Mouse (Mus musculus) heart, adult 2 months (tissue): Measurements from ENCODE around the gene Lss. TPM values are rescaled to one million over a fixed set of nuclear protein-coding genes. Genes with fewer than 3 reads are reported as not detected.
A peak's percentile ranks its signal among the peaks of the same experiment; 100 is the strongest.

Experiments
- DNase-seq, 2 experiments: peaks; one replicate each; pipeline ENCODE4 v3.0.0; 2021
- H3K27ac ChIP-seq: fragments of 200-600 bp; 2 replicates; pipeline ENCODE4 v1.8.1; 2022
- H3K27me3 ChIP-seq: fragments of 200-500 bp; 2 replicates; pipeline ENCODE4 v1.6.1; 2012; ENCODE audit warnings: mild to moderate bottlenecking, low read length, inconsistent platforms, mixed read lengths; ENCODE audit not compliant: control insufficient read depth, insufficient read depth
- H3K36me3 ChIP-seq: fragments of 200-500 bp; 2 replicates; pipeline ENCODE4 v1.6.1; 2012; ENCODE audit warnings: low read length, inconsistent platforms; ENCODE audit not compliant: control insufficient read depth, insufficient read depth
- H3K4me1 ChIP-seq: fragments of 200-500 bp; 2 replicates; pipeline ENCODE4 v1.6.1; 2011; ENCODE audit warnings: low read length; ENCODE audit not compliant: control insufficient read depth, insufficient read depth
- H3K4me3 ChIP-seq: fragments of 200-600 bp; 2 replicates; pipeline ENCODE4 v1.8.1; 2022
- H3K79me2 ChIP-seq: fragments of 200-500 bp; replicated peaks from 2 replicates; pipeline ENCODE4 v1.6.1; 2012; ENCODE audit warnings: mild to moderate bottlenecking, inconsistent platforms, low read length, moderate library complexity, mixed read lengths; ENCODE audit not compliant: control insufficient read depth, insufficient read depth
- H3K9ac ChIP-seq: fragments of 200-500 bp; 2 replicates; pipeline ENCODE4 v1.6.1; 2012; ENCODE audit warnings: low read depth, mild to moderate bottlenecking, control low read depth, inconsistent platforms, low read length, mixed read lengths
- CTCF ChIP-seq: fragments of 200-600 bp; IDR thresholded peaks from 2 replicates; pipeline ENCODE4 v1.8.1; 2022; ENCODE audit warnings: antibody characterized with exemption, mild to moderate bottlenecking, moderate library complexity
- EP300 ChIP-seq: fragments of 200-500 bp; IDR thresholded peaks from 2 replicates; pipeline ENCODE4 v1.6.1; 2011; ENCODE audit warnings: low read depth, low read length, control low read depth; ENCODE audit not compliant: insufficient read depth
- POLR2A ChIP-seq: fragments of 200-500 bp; IDR thresholded peaks from 2 replicates; pipeline ENCODE4 v1.6.1; 2011; ENCODE audit warnings: mild to moderate bottlenecking, low read depth, low read length, control low read depth; ENCODE audit not compliant: insufficient read depth
- WGBS: fragments of 180-500 bp; shearing (Covaris S2); methylation state at CpG from one replicate; pipeline ENCODE4 v1.1.7; 2018; 5-methylcytosine and 5-hydroxymethylcytosine counted together
- intact Hi-C: fragments of 180-260 bp; cut with DNase I; formaldehyde crosslinking; loops from one replicate; pipeline ENCODE4 v1.15.1; 2025
- polyA plus RNA-seq: library from polyadenylated mRNA; depleted of rRNA; stranded (reverse); fragments of >200 nt; gene quantifications from 2 replicates; pipeline ENCODE4 v1.2.3, GENCODE M21; 2012
- total RNA-seq, 2 experiments: library from RNA; stranded (reverse); gene quantifications; 2 replicates each; pipeline ENCODE4 v1.2.3; 2021

Gene Lss
- total and polyA plus RNA-seq, 3 experiments, result 6.1 to 7.5 (median 6.6) TPM

DNA sequence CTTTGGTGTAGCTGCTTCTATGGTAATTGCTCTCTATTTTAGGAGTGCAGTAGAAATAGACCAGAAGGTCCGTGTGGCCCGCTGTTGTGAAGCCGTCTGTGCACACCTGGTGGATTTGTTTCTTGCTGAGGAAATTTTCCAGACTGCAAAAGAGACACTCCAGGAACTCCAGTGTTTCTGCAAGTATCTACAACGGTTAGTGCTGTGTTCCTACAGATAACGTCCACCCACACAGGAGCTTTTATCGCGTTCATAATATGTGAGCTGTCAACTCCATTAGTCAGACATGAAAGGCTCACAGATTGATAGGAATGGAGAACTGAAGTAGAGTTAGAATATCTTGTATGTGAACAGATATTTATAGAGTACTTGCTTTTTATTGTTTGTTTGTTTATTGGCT, 35.0 kb upstream of the Lss start:
- H3K27ac ChIP-seq, result peak overlapping the region; percentile 36; the same call in 1 of the 2 replicates

DNA sequence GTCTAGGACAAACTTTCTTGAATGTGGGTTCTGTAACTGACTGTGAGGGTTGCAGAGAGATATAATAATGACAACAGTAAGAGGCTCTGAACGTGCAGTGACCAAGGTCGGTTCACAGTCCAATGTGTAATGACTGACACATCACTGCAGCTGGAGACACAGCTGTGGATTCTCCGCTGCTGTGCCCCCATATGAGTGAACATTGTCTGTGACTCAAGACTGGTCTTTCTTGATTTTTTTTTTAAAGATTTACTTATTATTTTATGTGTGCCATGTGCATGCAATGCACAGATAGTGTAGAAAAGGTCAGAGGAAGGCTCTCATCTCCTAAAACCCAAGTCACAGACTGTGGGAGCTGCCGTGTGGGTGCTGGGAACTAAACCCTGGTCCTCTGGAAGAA, 33.9 kb upstream of the Lss start:
- Histone ChIP-seq H3K9ac (no peak overlapping the region), H3K36me3 (no peaks in the 10 kb centered on the region), H3K27me3 (no peaks in the 10 kb centered on the region), H3K4me3 (no peak overlapping the region), H3K79me2 (no peaks in the 10 kb centered on the region), H3K27ac (no peak overlapping the region), H3K4me1 (no peaks in the 10 kb centered on the region)
- 96% methylated on average over 4 of the region's 4 CpGs for WGBS
- DNase-seq, result no peak
- intact Hi-C loops, result no loop called here
- no peak for TF ChIP-seq EP300
- no peak for TF ChIP-seq CTCF
- no peak for TF ChIP-seq POLR2A

More for the DNA sequence above, 35.0 kb upstream of the Lss start:
- Histone ChIP-seq H3K4me1 (no peaks in the 10 kb centered on the region), H3K36me3 (no peaks in the 10 kb centered on the region), H3K79me2 (no peaks in the 10 kb centered on the region), H3K4me3 (no peak overlapping the region), H3K27me3 (no peaks in the 10 kb centered on the region), H3K9ac (no peak overlapping the region)
- TF ChIP-seq CTCF (no peak), EP300 (no peak), POLR2A (no peak)
- no peak for DNase-seq
- 47% methylated on average over 7 of the region's 7 CpGs for WGBS
- intact Hi-C loops, result no loop called here

DNA sequence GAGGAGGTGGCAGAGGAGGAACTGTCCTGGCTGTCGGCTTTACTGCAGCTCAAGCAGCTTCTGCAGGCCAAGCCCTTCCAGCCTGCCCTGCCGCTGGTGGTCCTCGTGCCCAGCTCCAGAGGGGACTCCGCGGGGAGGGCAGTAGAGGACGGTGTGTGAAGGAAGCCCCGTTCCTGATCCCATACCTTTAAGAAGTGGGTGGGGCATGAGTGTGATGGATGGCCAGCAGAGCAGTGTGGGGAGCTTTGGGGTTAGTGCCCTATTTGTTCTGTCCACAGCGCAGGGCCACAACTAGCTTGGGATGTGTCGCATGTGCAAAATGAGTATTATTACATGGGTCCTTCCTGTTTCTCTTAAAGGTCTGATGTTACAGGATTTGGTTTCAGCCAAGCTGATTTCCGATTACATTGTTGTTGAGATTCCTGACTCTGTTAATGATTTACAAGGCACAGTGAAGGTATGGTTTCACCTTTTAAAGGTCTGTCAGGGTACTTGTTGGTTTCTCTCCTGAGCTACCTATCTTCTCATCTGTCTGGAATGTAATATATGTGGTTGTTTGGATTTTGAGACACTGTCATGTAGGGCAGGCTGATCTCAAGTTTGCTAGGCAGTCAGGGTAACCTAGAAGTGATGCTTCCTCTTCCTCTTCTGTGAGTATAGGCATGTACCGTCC, 27.0 kb upstream of the Lss start:
- no peaks in the 10 kb centered on the region for H3K4me1 ChIP-seq
- 89% methylated on average over 11 of the region's 11 CpGs for WGBS
- no peaks in the 10 kb centered on the region for H3K27me3 ChIP-seq
- no peak for TF ChIP-seq POLR2A
- no peak for TF ChIP-seq CTCF
- TF ChIP-seq EP300, result no peak
- no peak overlapping the region for H3K27ac ChIP-seq
- intact Hi-C loops, result no loop called here
- no peaks in the 10 kb centered on the region for H3K36me3 ChIP-seq
- H3K9ac ChIP-seq, result no peak overlapping the region
- no peaks in the 10 kb centered on the region for H3K79me2 ChIP-seq
- DNase-seq, result no peak
- H3K4me3 ChIP-seq, result no peak overlapping the region

DNA sequence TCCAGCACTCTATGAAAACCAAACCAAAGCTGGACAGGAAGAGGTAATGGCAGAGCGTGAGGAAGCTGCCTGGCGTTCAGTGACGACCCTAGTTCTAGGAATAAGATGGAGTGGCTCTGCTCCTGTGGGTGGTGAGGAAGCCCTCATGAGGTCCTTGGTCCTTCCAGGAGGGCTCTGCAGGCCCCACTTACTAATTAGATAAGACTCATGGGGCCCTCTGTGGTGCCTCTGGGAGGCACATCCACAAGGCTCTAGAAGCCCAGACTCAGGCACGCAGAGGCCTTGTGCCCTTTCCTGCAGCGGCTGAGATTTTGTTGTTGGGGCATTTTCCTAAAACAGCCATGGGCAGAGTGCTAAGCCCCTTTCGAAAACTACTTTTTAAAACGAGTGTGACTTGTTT, 25.5 kb upstream of the Lss start:
- DNase-seq, result no peak
- intact Hi-C loops, result no loop called here
- TF ChIP-seq EP300 (no peak), POLR2A (no peak), CTCF (no peak)
- Histone ChIP-seq H3K4me3 (no peak overlapping the region), H3K9ac (no peak overlapping the region), H3K27ac (no peak overlapping the region), H3K27me3 (no peaks in the 10 kb centered on the region), H3K36me3 (no peaks in the 10 kb centered on the region), H3K4me1 (no peaks in the 10 kb centered on the region), H3K79me2 (no peaks in the 10 kb centered on the region)
- 86% methylated on average over 7 of the region's 7 CpGs for WGBS

DNA sequence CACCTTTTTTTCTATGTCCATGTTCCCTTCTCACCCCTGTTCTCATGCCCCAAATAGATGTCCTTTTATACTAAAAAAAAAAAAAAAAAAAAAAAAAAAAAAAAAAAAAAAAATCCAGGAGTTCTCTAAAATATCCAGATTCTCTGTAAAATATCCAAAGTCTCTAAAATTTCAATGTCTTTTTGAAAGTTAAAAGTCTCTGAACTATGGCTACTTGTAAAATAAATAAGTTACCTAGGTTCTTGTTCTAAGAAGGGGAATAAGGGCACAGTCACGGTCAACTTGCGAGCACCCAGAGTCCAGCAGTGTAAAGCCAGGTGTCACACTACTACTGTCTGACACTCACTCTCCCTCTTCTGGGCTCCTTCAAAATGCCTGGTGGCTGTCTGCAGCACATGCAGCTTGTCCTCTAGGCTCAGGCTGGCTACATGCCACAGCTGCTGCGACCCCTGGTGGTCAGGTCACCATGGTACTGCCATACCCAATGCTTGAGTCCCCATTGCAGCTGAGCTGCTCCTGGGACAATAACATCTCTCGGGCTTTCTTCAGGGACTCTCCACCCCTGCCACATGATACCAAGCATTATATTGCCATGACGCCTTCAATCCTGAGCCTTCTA, 18.3 kb upstream of the Lss start:
- no peaks in the 10 kb centered on the region for H3K36me3 ChIP-seq
- peak; percentile 68 to 79 for DNase-seq
- TF ChIP-seq CTCF (peak; percentile 83), POLR2A (no peak), EP300 (no peak)
- no peaks in the 10 kb centered on the region for H3K4me1 ChIP-seq
- H3K79me2 ChIP-seq, result no peaks in the 10 kb centered on the region
- no peak overlapping the region for H3K4me3 ChIP-seq
- WGBS, result 54% methylated on average over 5 of the region's 5 CpGs
- H3K9ac ChIP-seq, result no peak overlapping the region
- H3K27me3 ChIP-seq, result no peaks in the 10 kb centered on the region
- no peak overlapping the region for H3K27ac ChIP-seq
- intact Hi-C loops, result no loop called here

DNA sequence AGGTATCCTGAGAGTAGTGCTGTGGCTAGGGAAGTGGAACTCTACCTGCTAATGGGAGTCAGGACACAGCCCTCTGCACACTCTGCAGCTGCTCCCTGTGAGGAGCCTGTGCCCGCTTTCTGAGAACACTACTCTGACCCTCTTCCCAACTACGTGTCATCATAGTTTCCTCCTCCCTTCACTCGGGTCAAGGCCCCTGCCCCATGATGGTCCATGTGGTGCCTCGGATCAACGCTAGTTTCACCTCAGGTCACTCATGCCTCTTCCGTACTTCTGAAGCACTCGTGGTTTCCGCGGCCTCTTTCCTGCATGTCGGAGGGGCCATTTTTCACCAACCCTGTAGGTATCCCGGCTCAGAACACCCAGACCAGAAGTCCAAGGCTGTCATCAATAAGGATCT, 466 bp upstream of the Lss start:
- intact Hi-C loops, result loop anchor here (5.0 kb wide), 1 partner anchor 64 kb away; the partner anchor contains the start of genes Mcm3ap and Ybey
- Histone ChIP-seq H3K27me3 (no peaks in the 10 kb centered on the region), H3K27ac (peak overlapping the region; percentile 38; the same call in 1 of the 2 replicates), H3K36me3 (no peaks in the 10 kb centered on the region), H3K79me2 (no peaks in the 10 kb centered on the region), H3K4me3 (peak overlapping the region; percentile 68), H3K4me1 (peaks cover 5% of the 10 kb centered on the region), H3K9ac (peak overlapping the region; percentile 21)
- DNase-seq, result no peak
- TF ChIP-seq EP300 (no peak), POLR2A (no peak), CTCF (no peak)
- under 1% methylated on average over 11 of the region's 11 CpGs for WGBS
